ENCODE assay signal across 13 mouse cellular contexts in the genomic region with DNA sequence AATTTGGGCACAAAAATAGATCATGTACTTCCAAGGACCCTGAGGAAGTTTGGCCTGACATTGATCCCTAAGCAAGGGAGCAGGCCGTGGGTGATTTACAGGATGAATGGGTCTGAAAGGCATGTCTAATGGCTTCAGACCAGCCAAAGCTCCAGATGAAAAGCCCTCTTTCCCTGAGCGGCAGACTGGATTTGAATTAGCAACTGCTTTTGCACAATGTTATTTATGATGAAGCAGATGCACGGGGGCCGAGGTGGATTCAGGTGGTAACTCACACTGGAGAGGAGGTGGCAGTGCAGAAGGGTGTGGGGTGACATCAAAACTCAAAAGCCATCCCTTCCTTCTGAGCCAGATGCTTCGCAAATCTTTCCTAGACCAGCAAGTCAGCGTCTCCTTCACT.
DNase-seq lines count a peak whose midpoint lies in the region; ATAC-seq and TF ChIP-seq lines count a peak whose summit lies in the region.
"Had no signal": no experiment of that assay in that cellular context is flagged by ENCODE, and none has a peak within 500 bp of the region (broad histone marks: within the 10 kb centered on the region; RNA-seq: fewer than 3 reads in every experiment).

No protein-coding gene starts in this region.

- peaks cover 21 to 53% of the 10 kb centered on the region in 2 experiments for H3K4me1 ChIP-seq in heart, embryonic 14.5 days (ENCODE audit: control insufficient read depth in 2 of 2, insufficient read depth in 2 of 2, low read length in 2 of 2)
- H3K4me1 ChIP-seq in heart, adult 2 months (ENCODE audit: control insufficient read depth, insufficient read depth, low read length), result peaks cover 1% of the 10 kb centered on the region
- peaks cover 18% of the 10 kb centered on the region; the same call in 1 of the 2 replicates for H3K4me1 ChIP-seq in forebrain, embryonic 14.5 days (ENCODE audit: control insufficient read depth, insufficient read depth, low read length)
- H3K4me1 ChIP-seq in limb, embryonic 12.5 days (replicated peaks), result peaks cover 73% of the 10 kb centered on the region

- no peaks in the 10 kb centered on the region for H3K9me3 ChIP-seq in heart, embryonic 14.5 days (ENCODE audit: control insufficient read depth, low read length)
- H3K9me3 ChIP-seq in forebrain, embryonic 14.5 days (replicated peaks; ENCODE audit: control insufficient read depth, low read length), result no peaks in the 10 kb centered on the region
- no peaks in the 10 kb centered on the region for H3K9me3 ChIP-seq in limb, embryonic 12.5 days
- H3K9me3 ChIP-seq: limb, embryonic 15.5 days had no signal

- no peak overlapping the region for H3K4me3 ChIP-seq in heart, embryonic 14.5 days (ENCODE audit: control insufficient read depth in 1 of 2, insufficient read depth in 1 of 2, low read depth in 1 of 2, low read length in 2 of 2)
- no peak overlapping the region for H3K4me3 ChIP-seq in heart, adult 2 months
- H3K4me3 ChIP-seq in forebrain, embryonic 14.5 days (ENCODE audit: low read depth, low read length), result 0 out of 2 replicates have a peak overlapping the region, but pooled peaks have one; percentile 9
- H3K4me3 ChIP-seq in limb, embryonic 12.5 days (replicated peaks), result no peak overlapping the region
- H3K4me3 ChIP-seq: limb, embryonic 15.5 days had no signal

- intact Hi-C loops in heart, adult 2 months (cut with DNase I), result no loop called here
- intact Hi-C loops in gastrocnemius, postnatal 14 days (cut with DNase I; ENCODE audit: low total_unique reads), result loop anchor here (5.0 kb wide), 1 partner anchor 330 kb away; no protein-coding TSS in a partner anchor

- DNase-seq in heart, adult 2 months, result no peak
- DNase-seq in brain, adult 2 months (ENCODE audit: low read depth, low spot score), result peak; percentile 84
- peak; percentile 51 for DNase-seq in forebrain, embryonic 14.5 days (ENCODE audit: low spot score)
- DNase-seq in cerebellum, postnatal 36 days, result no peak
- no peak for DNase-seq in cerebellum, postnatal 14 days
- DNase-seq in gastrocnemius, postnatal 14 days, result no peak
- DNase-seq: gastrocnemius, postnatal 10 days; lung, postnatal 14 days; thymus, postnatal 4 days had no signal

- peak overlapping the region in 1 of 2 experiments; percentile 19; a peak in 2 of 4 replicates for H3K27ac ChIP-seq in heart, embryonic 14.5 days (replicated peaks in 1 of 2; ENCODE audit: control insufficient read depth in 1 of 2, insufficient read depth in 1 of 2, low read depth in 2 of 2, low read length in 2 of 2)
- H3K27ac ChIP-seq in heart, adult 2 months, result no peak overlapping the region
- no peak overlapping the region for H3K27ac ChIP-seq in forebrain, embryonic 14.5 days (ENCODE audit: low read depth, low read length)
- H3K27ac ChIP-seq in limb, embryonic 12.5 days, result no peak overlapping the region
- H3K27ac ChIP-seq: limb, embryonic 15.5 days had no signal

- H3K36me3 ChIP-seq in heart, embryonic 14.5 days (ENCODE audit: control insufficient read depth, insufficient read depth, low read length), result peaks cover 14% of the 10 kb centered on the region
- peaks cover 7% of the 10 kb centered on the region for H3K36me3 ChIP-seq in heart, adult 2 months (ENCODE audit: control insufficient read depth, insufficient read depth, low read length)
- peaks cover 9% of the 10 kb centered on the region for H3K36me3 ChIP-seq in forebrain, embryonic 14.5 days (ENCODE audit: control insufficient read depth, insufficient read depth, low read length)
- peaks cover 10% of the 10 kb centered on the region for H3K36me3 ChIP-seq in limb, embryonic 12.5 days
- H3K36me3 ChIP-seq: limb, embryonic 15.5 days had no signal

- TF ChIP-seq EP300 in heart, adult 2 months (IDR thresholded peaks at IDR 0.05; ENCODE audit: insufficient read depth, low read depth, low read length), result no peak

- H3K27me3 ChIP-seq in heart, embryonic 14.5 days (ENCODE audit: control insufficient read depth, insufficient read depth, low read length), result no peaks in the 10 kb centered on the region
- no peaks in the 10 kb centered on the region for H3K27me3 ChIP-seq in heart, adult 2 months (ENCODE audit: control insufficient read depth, insufficient read depth, low read length)
- H3K27me3 ChIP-seq in forebrain, embryonic 14.5 days (replicated peaks; ENCODE audit: control insufficient read depth, insufficient read depth, low read length), result no peaks in the 10 kb centered on the region
- H3K27me3 ChIP-seq in limb, embryonic 12.5 days, result no peaks in the 10 kb centered on the region
- H3K27me3 ChIP-seq: limb, embryonic 15.5 days had no signal

- no peak for TF ChIP-seq POLR2A in heart, adult 2 months (IDR thresholded peaks at IDR 0.05; ENCODE audit: insufficient read depth, low read depth, low read length)

- H3K4me2 ChIP-seq in heart, embryonic 14.5 days (ENCODE audit: low read length), result peak overlapping the region; percentile 73
- peak overlapping the region; percentile 29 for H3K4me2 ChIP-seq in forebrain, embryonic 14.5 days (ENCODE audit: low read length)
- peak overlapping the region; percentile 69 for H3K4me2 ChIP-seq in limb, embryonic 12.5 days
- H3K4me2 ChIP-seq: limb, embryonic 15.5 days had no signal

- no peak for ATAC-seq in heart, embryonic 14.5 days (ENCODE audit: insufficient number of reproducible peaks, insufficient read depth, low FRiP score, low read depth)
- ATAC-seq in forebrain, embryonic 14.5 days, result no peak
- ATAC-seq in limb, embryonic 12.5 days (ENCODE audit: insufficient number of reproducible peaks, insufficient read depth, low FRiP score, low TSS enrichment, low read depth), result no peak
- ATAC-seq: CD4-positive, CD25-positive, alpha-beta regulatory T cell, adult 4 months had no signal

- H3K79me2 ChIP-seq in heart, adult 2 months (replicated peaks; ENCODE audit: control insufficient read depth, insufficient read depth, low read length), result 0 out of 2 replicates have a peak, but pooled peaks cover 1% of the 10 kb centered on the region

- H3K9ac ChIP-seq in heart, embryonic 14.5 days (ENCODE audit: low read length), result peak overlapping the region; percentile 47
- no peak overlapping the region for H3K9ac ChIP-seq in heart, adult 2 months (ENCODE audit: low read depth, low read length)
- H3K9ac ChIP-seq in forebrain, embryonic 14.5 days (ENCODE audit: low read length), result peak overlapping the region; percentile 42; the same call in 1 of the 2 replicates
- no peak overlapping the region for H3K9ac ChIP-seq in limb, embryonic 12.5 days (replicated peaks)
- H3K9ac ChIP-seq: limb, embryonic 15.5 days had no signal

- no peak for TF ChIP-seq CTCF in heart, adult 2 months (IDR thresholded peaks at IDR 0.05)

- WGBS in heart, embryonic 14.5 days, result 44% methylated on average over 6 of the region's 6 CpGs
- WGBS in heart, adult 2 months, result 74% methylated on average over 6 of the region's 6 CpGs
- 16% methylated on average over 6 of the region's 6 CpGs for WGBS in forebrain, embryonic 14.5 days
- WGBS in limb, embryonic 12.5 days, result 20% methylated on average over 6 of the region's 6 CpGs

Comparison
In these comparisons a context has a peak if more than half of its experiments do, and no peak if none do; other contexts are left out.
1. H3K9ac ChIP-seq: peak in heart, embryonic 14.5 days (single experiment) and forebrain, embryonic 14.5 days (single experiment); none in heart, adult 2 months (single experiment) and limb, embryonic 12.5 days (single experiment).
2. DNase-seq: peak in brain, adult 2 months (single experiment) and forebrain, embryonic 14.5 days (single experiment); none in heart, adult 2 months (0 of 2), cerebellum, postnatal 36 days (0 of 2), cerebellum, postnatal 14 days (0 of 2) and gastrocnemius, postnatal 14 days (single experiment).
3. Peak in every context shown above with its lines, with median percentiles within 50 percentile points of each other: H3K4me2 ChIP-seq.